Mouse (Mus musculus) thymus, postnatal 10 days (tissue): ENCODE data around the gene Ndc80.
"Not testable (repeated sequence)": the region's sequence is repeated elsewhere in the genome, so short reads cannot be mapped to it uniquely, and the experiment has no call there.

Source experiments
- DNase-seq, 2 experiments: peaks; one replicate each; pipeline ENCODE4 v3.0.0; 2021; ENCODE audit warnings: low spot score in 2 of 2

Ndc80 gene

DNA sequence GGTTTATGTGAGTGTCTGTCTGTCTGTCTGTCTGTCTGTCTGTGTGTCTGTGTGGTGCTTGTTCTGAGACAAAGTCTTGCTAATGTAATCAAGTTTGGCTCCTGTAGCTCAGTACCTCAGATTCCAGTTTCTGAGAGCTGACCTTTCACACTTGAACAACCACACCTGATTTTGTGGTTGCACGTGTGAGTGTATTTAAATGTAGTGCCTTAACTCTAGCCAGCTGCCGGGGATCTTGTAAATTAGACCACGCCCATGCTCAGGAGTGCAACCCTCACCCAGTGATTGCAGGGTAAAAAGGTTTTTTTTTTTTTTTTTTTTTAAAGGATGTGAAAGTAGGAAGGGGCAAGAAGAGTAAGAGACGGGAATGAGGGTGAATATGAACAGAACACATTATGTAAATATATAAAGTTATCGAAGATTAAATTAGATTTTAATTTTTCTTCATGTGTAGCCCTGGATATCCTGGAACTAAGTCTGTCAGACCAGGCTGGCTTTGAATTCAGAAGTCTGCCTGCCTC is 47.2 kb downstream of the Ndc80 start:
- peak; percentile 35 to 40 for DNase-seq

DNA sequence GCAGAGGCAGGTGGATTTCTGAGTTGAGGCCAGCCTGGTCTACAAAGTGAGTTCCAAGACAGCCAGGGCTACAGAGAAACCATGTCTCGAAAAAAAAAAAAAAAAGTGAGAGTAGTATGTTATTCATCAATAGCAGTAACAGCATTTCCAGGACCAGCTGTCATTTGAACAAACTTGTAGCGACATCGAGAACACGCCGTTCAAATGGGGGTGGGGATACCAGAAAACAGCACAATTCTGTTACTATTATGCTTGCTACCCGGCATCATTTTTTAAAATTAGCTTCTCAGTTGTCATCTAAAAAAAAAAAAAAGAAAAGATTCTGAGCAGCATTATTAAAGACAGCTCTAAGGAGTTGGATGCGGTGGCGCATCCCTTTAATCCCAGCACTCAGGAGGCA is 49.2 kb downstream of the Ndc80 start:
- no peak for DNase-seq

DNA sequence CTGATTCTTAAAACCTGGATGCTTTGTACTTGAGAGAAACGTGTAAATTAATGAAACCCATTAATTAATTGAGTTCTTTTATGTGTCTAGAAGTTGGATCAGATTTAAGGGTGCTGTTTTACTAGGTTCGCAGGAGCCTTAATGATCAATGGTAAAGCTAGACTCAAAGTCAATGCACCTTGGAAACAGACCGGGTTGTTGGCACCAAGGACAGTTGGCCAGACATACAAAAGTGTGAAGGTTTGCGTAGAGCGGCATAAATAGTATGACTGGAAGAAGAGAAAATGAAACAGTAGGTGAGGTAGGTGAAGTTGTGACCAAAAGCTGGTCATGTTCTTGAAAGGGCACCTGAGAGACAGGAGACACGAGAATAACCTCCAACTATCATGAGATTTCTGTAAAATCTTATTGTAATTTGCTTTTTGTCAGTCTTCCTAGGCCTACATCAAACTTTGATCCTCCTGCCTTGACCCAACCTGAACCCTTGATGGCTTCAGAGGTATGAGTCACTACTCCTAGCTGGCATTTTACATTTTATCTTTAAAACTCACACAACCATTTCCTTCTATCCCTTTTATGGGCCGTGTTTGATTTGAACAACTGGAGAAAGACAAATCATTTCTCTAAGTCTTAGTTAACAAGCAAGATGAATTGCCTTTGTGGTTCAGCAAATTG is 50.2 kb downstream of the Ndc80 start:
- no peak for DNase-seq

DNA sequence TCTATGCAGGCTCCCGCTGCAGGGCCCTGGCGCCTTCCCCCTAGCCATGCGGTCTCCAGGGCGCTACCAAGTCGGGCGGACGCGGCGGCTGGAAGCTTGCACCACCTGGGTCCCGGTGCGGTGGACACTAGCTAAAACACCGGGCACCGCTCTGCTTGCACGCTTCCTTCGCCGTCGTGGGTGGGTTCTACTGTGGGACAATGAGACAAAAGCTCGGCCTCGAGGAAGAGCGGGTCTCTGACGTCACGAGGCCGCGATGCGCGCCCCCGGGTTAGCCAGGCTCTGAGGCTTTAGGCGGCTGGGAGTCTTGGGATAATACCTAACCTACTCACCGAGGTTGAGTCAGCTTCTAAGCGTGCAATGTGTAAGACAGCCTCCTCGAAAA is 51.0 kb downstream of the Ndc80 start:
- peak; percentile 62 to 70 for DNase-seq

DNA sequence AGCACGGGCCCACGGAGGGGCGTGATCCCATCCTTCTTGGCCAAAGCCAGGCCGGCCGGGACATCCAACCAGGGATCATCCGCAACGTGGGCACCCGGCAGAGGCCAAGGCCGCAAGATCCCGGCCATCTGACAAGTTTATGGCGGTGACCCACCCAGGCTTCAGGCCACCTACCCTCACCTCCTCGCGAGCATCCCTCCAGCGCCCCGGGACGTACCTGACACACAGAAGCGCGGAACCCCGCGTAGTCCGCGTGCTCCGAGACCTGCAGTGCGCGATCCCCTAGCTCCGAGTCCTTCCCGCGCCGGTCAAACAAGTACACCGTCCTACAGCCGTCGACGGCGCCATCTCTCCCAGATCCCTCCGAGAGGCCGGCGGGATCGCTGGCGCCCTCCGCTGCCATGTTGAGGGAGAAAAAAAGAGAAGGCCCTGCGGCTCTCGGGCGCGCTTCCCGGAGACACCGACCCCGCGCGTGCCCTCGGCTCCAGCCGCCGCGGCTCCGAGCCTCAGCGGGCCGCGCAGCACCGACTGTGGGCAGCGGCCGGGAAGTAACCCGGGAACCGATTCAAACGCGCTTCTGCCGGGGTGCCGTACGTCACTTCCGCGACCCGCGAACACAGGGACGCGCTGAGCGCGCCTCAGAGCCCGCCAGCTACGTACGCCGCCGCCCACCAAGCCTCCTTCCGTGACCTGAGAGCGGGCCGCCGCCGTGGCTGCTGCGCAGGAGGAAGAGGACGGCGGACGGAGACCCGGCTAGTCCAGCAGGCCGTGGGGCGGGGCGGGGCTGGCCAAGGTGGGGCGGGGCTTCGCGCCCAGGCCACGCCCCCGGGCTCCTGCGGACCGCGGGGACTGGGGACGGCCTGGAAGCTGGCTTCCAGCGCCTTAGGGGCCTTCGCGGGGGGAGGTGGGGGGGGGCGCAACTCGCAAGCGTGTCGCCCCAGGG is 51.6 kb downstream of the Ndc80 start, which contains the start of gene Smchd1:
TSS of gene Smchd1 (minus strand) at position 582 of the 943 bp plus-strand sequence.
- DNase-seq = peak; percentile 87 to 88

DNA sequence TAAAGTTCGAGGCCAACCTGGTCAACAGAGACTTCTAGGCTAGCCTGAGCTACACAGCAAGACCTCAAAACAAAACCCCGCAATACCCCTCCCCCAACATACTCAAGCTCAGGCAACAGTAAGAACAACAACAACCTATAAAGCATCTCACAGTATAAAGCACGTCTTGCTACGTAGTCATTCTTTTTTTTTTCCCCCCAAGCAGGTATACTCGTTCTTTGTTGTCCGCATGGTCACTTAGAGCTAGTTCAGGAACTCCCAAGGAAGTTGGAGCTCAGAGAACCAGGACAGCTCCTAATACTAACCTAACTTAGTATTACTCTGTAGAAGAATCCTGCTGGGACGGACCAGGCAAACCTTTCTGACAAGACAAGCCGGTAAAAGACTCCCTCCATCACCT is 52.5 kb downstream of the Ndc80 start:
- no peak for DNase-seq

DNA sequence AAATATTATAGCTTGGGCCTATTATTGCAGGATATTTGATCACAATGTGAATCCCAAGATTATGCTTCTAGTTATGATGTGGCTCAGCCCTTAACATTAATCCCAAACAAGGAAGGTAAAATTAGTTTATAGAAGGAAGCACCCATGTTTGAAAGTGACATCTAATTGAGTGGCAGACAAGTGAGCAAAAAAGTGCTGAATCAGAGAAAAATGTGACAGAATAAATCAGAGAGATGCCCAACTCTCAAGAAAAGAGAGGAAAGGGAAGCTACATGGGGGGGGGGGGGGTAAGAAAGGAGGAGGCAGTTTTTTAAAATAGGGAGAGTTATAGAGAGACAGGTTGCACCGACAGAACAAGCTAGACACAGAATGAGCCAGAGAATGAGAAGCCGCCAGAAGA is 55.4 kb downstream of the Ndc80 start:
- DNase-seq = no peak

DNA sequence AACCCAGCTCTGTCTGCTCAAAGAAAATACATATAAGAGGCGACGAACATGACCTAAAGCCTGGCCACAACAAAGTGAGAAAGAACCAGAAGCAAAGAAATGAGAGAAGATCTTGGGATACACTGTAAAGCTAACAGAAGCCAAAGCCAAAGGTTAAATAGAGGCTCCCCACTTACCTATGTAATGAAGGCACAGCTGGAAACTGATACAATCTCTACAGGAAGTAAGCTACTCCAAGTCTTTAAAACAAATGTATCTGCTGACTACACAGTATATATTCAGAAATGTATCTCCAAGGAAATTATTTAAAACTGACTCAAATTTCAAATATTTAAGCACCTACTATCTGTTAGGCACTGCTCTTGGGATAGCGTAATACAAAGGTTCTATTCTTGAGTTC is 66.3 kb downstream of the Ndc80 start:
- DNase-seq = no peak

DNA sequence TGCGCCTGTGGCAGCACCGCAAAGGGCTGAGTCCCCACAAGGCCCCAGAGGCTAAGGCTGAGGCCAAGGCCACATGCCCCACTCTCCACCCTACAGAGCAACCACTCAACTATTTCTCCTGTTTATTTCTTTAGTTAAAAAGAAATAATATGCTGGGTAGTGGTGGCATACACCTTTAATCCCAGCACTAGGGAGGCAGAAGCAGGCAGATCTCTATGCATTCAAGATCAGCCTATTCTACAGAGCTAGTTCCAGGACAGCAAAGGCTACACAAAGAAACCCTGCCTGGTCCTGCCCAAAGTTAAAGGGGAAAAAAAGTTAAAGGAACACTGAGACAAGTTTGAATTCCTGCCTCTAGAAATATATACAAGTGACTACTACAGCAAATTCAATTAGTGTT is 66.8 kb downstream of the Ndc80 start, which contains the start of gene Gm4707:
TSS of gene Gm4707 (minus strand) at position 101 of the 400 bp plus-strand sequence.
- no peak for DNase-seq

DNA sequence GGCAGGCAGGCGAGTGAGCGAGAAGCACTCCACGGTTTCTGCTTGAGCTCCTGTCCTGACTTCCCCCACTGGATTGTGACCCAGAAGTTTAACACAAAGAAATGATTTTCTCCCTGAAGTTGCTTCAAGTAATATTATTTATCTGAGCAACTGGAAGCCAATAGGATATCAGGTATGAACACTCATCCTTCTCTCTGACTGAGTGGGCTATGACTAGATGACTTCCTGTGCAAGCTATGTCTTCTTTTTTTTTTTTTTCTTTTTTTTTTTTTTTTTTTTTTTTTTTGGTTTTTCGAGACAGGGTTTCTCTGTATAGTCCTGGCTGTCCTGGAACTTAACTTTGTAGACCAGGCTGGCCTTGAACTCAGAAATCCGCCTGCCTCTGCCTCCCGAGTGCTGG is 69.3 kb downstream of the Ndc80 start:
- DNase-seq = not testable (repeated sequence)
